Mouse (Mus musculus) gastrocnemius, postnatal 25 days (tissue): Measurements from ENCODE around the gene Gm9945. TPM values are rescaled to one million over a fixed set of nuclear protein-coding genes. Genes with fewer than 3 reads are reported as not detected.
A peak's percentile ranks its signal among the peaks of the same experiment; 100 is the strongest.

ENCODE experiments used
- DNase-seq: peaks from one replicate; pipeline ENCODE4 v3.0.0; 2022
- total RNA-seq, 2 experiments: library from RNA; stranded (reverse); gene quantifications; 1 replicate in 1 of 2; 2 replicates in 1 of 2; pipeline ENCODE4 v1.2.3; 2021

Gm9945 gene
- total RNA-seq, 2 experiments from 2014 or later: not detected

- DNase-seq: no peak
Measured at GRCm38 (mm10) chr11:53522930-53523329, 43.0 kb downstream of the Gm9945 start.

GRCm38 (mm10) chr11:53523545-53524405, 43.8 kb downstream of the Gm9945 start:
- no peak for DNase-seq

- DNase-seq: no peak
Measured at GRCm38 (mm10) chr11:53524905-53525304, 44.9 kb downstream of the Gm9945 start.

GRCm38 (mm10) chr11:53525461-53525860, 45.5 kb downstream of the Gm9945 start:
- DNase-seq: peak; percentile 70

GRCm38 (mm10) chr11:53528397-53529252, 48.7 kb downstream of the Gm9945 start:
- DNase-seq: no peak

GRCm38 (mm10) chr11:53529253-53529557, 49.2 kb downstream of the Gm9945 start:
- DNase-seq: peak; percentile 73

GRCm38 (mm10) chr11:53530001-53530400, 50.0 kb downstream of the Gm9945 start:
- DNase-seq: no peak

Other genes starting within 250 kb of the Gm9945 start
- 10 to 100 TPM; 86.5 to 89.0 TPM for gene Hspa4, start 179.7 kb upstream of the Gm9945 start, total RNA-seq
- 10 to 100 TPM in 1 of 2 experiments, 1 to 10 TPM in 1; 7.8 to 10.1 TPM for gene Zcchc10, start 155.5 kb upstream of the Gm9945 start, total RNA-seq
- gene Aff4, start 129.3 kb upstream of the Gm9945 start, total RNA-seq: 10 to 100 TPM; 76.4 to 89.1 TPM
- gene Leap2, start 57.0 kb upstream of the Gm9945 start, total RNA-seq: not detected
- 1,000 to 10,000 TPM; 1,448 to 1,479 TPM for gene Uqcrq, start 49.3 kb upstream of the Gm9945 start, total RNA-seq
- gene Gdf9, start 49.1 kb upstream of the Gm9945 start, total RNA-seq: under 1 TPM; 0.20 to 0.54 TPM
- not detected for gene Gm10447, start 23.1 kb upstream of the Gm9945 start, total RNA-seq
- gene Shroom1, start 23.0 kb upstream of the Gm9945 start, total RNA-seq: under 1 TPM; 0.23 to 0.35 TPM
- not detected for gene Gm9837, start 9.7 kb upstream of the Gm9945 start, total RNA-seq
- under 1 TPM; 0.08 TPM for gene Sowaha, start 108 bp downstream of the Gm9945 start, total RNA-seq
- 10 to 100 TPM; 14.5 to 16.8 TPM for gene Sept8, start 39.1 kb downstream of the Gm9945 start, total RNA-seq
- gene Kif3a, start 87.2 kb downstream of the Gm9945 start, total RNA-seq: 1 to 10 TPM; 4.0 to 5.3 TPM
- gene Il4, start 138.5 kb downstream of the Gm9945 start, total RNA-seq: not detected
- gene Il13, start 154.5 kb downstream of the Gm9945 start, total RNA-seq: not detected
- 1 to 10 TPM; 4.9 to 5.1 TPM for gene Rad50, start 227.2 kb downstream of the Gm9945 start, total RNA-seq
- gene Il5, start 240.6 kb downstream of the Gm9945 start, total RNA-seq: not detected